Mouse (Mus musculus) gastrocnemius, adult 8-10 months (tissue): Measurements from ENCODE around the gene Dnlz. TPM values are rescaled to one million over a fixed set of nuclear protein-coding genes. Genes with fewer than 3 reads are reported as not detected.

Experiments
- DNase-seq, 2 experiments: peaks; one replicate each; pipeline ENCODE4 v3.0.0; 2022; ENCODE audit warnings: low spot score in 2 of 2
- total RNA-seq, 4 experiments: library from RNA; stranded (reverse); gene quantifications; 2 replicates each; pipeline ENCODE4 v1.2.4; 2022

Gene Dnlz
- total RNA-seq, 4 experiments from 2014 or later, result 19.6 to 21.5 (median 20.6) TPM

GRCm38 (mm10) chr2:26299336-26299735, 52.6 kb downstream of the Dnlz start:
- DNase-seq, result no peak

- no peak for DNase-seq
Observed at GRCm38 (mm10) chr2:26298856-26299230, 53.1 kb downstream of the Dnlz start.

- DNase-seq, result no peak
Observed at GRCm38 (mm10) chr2:26298208-26298855, 53.6 kb downstream of the Dnlz start.

Other genes starting within 250 kb of the Dnlz start
- gene Nacc2, start 228.9 kb downstream of the Dnlz start, total RNA-seq, result 10 to 100 TPM; 20.9 to 25.5 (median 22.8) TPM
- not detected for gene Lhx3, start 143.8 kb downstream of the Dnlz start, total RNA-seq
- 1 to 10 TPM; 3.2 to 4.5 (median 3.3) TPM for gene Qsox2, start 114.6 kb downstream of the Dnlz start, total RNA-seq
- gene Ccdc187, start 57.6 kb downstream of the Dnlz start, total RNA-seq, result not detected
- 1 to 10 TPM in 3 of 4 experiments, under 1 TPM in 1; 0.75 to 3.6 (median 1.6) TPM for gene Gpsm1, start 36.6 kb downstream of the Dnlz start, total RNA-seq
- under 1 TPM; 0.22 to 0.51 (median 0.47) TPM for gene Card9, start 8.8 kb upstream of the Dnlz start, total RNA-seq
- gene Snapc4, start 28.5 kb upstream of the Dnlz start, total RNA-seq, result 1 to 10 TPM; 3.0 to 8.2 (median 4.9) TPM
- 10 to 100 TPM; 17.8 to 28.0 (median 24.8) TPM for gene Entr1, start 37.2 kb upstream of the Dnlz start, total RNA-seq
- 100 to 1,000 TPM; 132 to 147 (median 133) TPM for gene Pmpca, start 37.2 kb upstream of the Dnlz start, total RNA-seq
- gene Inpp5e, start 57.1 kb upstream of the Dnlz start, total RNA-seq, result 1 to 10 TPM; 9.0 to 9.6 (median 9.2) TPM
- 10 to 100 TPM; 22.2 to 26.6 (median 24.3) TPM for gene Sec16a, start 93.1 kb upstream of the Dnlz start, total RNA-seq
- gene Notch1, start 164.6 kb upstream of the Dnlz start, total RNA-seq, result 1 to 10 TPM; 4.9 to 7.0 (median 5.2) TPM
- 10 to 100 TPM; 28.7 to 37.4 (median 31.6) TPM for gene Egfl7, start 227.9 kb upstream of the Dnlz start, total RNA-seq
- not detected for gene Gm20532, start 234.5 kb upstream of the Dnlz start, total RNA-seq